Mouse (Mus musculus): ENCODE measurements around the gene Qrich1. TPM values are rescaled to one million over a fixed set of nuclear protein-coding genes. Genes with fewer than 3 reads are reported as not detected.

Qrich1 gene
- 169 to 180 TPM (median 176 TPM) in 3 replicates for total RNA-seq (2017)

DNA sequence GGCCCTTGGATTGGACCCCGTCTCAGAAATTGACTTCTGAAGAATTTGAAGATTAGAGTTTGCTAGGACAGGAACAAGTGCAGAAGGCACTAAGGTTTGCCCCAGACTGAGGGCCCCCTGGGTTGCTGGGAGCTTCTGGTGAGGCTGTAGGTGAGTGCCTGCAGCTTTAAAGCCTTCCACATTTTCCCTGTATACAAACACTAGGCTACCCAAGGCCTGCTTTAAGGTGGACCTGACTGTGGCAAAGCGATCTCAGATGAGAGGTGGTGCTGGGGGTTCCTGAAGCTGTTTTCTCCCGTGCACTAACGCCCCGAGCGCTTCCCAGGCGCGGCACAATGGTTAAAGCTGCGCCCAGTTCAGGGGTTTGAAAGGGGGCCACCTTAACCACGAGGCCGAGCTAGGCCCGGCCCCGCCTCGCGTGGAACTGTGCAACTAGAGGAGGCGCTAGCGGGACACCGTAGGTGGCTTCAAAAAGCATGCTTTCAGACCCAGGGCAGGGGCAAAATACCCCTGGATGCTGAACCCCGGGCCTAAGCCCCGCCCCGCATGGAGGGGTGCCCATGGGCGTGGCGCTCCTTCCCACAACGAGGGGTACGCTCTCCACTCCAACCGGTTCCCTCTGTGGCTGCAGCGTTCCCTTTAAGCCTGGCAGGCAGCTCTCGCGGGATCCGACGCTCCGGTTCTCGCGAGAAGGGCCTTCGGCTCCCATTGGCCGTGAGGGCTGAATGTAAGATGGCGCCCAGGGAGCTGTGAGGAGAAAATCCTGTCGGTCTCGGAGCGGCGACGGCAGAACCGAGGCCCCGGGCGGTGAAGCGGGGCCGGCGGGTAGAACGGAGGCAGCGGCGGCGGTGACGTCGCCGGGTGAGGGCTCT lies at the start of gene Qrich1:
Qrich1 (plus strand) TSS at position 427 of the 872 bp plus-strand sequence.
- ATAC-seq (replicated peaks; ENCODE audit: insufficient number of reproducible peaks, low FRiP score, low TSS enrichment, poor library complexity, severe bottlenecking), result peak; percentile 92

DNA sequence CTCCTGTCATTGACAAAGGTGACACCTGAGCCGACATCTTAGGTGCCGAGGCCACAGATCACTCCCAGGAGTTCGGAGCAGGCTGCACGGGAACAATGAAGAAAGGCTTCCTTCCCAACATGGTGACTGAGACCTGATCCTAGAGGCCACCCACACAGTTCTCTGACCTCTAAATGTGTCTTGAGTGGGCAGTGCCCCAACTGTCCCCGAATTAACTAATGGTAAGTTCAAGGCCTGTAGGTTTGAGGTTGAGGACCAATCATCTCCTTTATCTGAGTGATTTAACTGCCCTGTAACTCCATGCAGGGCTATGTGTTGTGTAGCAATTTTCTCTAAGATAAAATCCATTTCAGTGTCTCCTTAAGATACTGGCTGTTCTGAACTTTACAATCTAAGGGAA lies 47.2 kb upstream of the Qrich1 start:
- no peak for ATAC-seq (replicated peaks; ENCODE audit: insufficient number of reproducible peaks, low FRiP score, low TSS enrichment, poor library complexity, severe bottlenecking)

- no peak for ATAC-seq (replicated peaks; ENCODE audit: insufficient number of reproducible peaks, low FRiP score, low TSS enrichment, poor library complexity, severe bottlenecking)
Observed at GRCm38 (mm10) chr9:108469845-108470244, 46.8 kb upstream of the Qrich1 start.

DNA sequence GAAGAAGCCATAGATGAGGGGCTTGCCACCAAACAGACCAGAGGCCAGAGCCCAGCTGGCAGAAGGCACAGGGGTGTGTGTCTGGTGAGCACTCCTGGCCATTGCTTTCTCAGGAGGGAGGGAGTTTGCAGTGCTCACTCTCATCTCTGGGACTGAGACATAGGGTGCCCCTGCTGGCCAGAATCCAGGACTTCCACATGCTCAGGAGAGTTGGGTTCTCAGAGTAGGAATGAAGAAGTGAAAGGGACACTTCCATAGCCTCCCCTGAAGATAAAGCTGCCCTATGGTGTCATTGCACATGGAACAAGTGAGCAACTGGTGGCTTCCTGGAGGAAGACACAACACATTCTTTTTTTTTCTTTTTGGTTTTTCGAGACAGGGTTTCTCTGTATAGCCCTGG lies 42.1 kb upstream of the Qrich1 start:
- no peak for ATAC-seq (replicated peaks; ENCODE audit: insufficient number of reproducible peaks, low FRiP score, low TSS enrichment, poor library complexity, severe bottlenecking)

DNA sequence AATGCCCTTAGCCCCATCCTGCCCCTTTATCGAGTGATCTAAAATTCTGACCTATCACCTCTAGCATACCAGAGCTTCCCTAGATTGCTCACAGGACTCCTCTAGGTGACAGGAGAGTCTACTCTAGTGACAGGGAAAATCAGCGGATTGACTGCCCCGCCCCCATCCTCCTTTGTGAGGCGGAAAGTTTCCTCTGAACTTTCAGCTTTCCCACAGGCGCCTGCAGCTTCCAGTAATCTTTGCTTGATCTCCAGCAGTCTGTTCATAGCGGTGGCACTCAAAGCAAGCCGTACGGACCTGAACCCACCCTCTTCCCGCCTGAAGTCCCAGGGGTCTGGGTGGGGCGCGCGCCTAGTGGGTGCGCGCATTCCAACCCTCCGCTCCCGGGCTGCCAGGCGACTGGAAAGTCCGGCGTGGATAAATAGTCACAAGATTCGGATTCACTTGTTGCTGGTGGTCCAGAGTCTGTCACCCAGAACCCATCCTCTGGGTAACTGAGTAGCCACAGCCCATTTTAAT lies 37.9 kb upstream of the Qrich1 start:
- no peak for ATAC-seq (replicated peaks; ENCODE audit: insufficient number of reproducible peaks, low FRiP score, low TSS enrichment, poor library complexity, severe bottlenecking)

DNA sequence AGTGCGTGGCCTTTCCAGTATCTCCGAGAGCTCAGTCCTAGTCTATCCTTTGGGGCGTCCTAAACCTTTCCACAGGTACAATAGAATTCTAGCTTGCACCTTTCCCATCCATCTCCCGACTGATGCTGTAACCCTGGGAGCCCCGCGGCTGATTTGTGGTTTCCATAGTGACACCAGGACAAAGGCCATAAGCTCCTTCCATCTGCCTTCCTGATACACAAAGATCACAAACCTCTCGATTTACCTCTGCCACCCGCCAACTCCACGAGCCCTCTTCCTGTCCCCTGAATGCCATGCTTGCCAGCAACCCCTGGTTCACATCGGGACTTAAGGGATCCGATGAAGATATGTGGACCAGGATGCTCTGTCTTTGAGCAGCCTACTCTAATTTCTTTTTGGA lies 37.4 kb upstream of the Qrich1 start:
- ATAC-seq (replicated peaks; ENCODE audit: insufficient number of reproducible peaks, low FRiP score, low TSS enrichment, poor library complexity, severe bottlenecking), result no peak

GRCm38 (mm10) chr9:108479721-108480351 lies 36.8 kb upstream of the Qrich1 start, which contains the start of gene Lamb2:
Gene Lamb2, plus strand, starts transcription at chr9:108479736.
- ATAC-seq (replicated peaks; ENCODE audit: insufficient number of reproducible peaks, low FRiP score, low TSS enrichment, poor library complexity, severe bottlenecking), result no peak

- ATAC-seq (replicated peaks; ENCODE audit: insufficient number of reproducible peaks, low FRiP score, low TSS enrichment, poor library complexity, severe bottlenecking), result no peak
Observed at GRCm38 (mm10) chr9:108480813-108481519, 35.6 kb upstream of the Qrich1 start.

DNA sequence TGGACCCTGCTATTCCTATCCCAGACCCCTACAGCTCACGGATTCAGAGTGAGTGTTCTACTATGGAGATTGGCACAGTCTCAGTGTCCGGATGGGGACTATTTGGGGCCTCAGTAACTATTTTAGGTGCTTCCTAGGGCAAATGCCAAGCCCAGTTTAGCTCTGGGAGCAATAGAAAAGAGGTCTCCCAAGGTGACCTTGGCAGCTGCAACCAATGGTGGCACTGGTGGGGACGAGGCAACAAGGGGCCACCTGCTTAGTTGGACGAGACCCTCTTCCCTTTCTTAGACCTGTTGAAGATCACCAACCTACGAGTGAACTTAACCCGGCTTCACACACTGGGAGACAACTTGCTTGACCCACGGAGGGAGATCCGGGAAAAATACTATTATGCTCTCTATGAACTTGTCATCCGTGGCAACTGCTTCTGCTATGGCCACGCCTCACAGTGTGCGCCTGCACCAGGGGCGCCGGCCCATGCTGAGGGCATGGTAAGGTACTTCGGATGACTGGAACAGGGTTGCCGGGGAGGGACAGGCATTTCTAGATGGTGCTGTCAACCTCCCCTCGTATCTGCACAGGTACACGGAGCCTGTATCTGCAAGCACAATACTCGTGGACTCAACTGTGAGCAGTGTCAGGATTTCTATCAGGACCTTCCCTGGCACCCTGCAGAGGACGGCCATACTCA lies 34.9 kb upstream of the Qrich1 start:
- ATAC-seq (replicated peaks; ENCODE audit: insufficient number of reproducible peaks, low FRiP score, low TSS enrichment, poor library complexity, severe bottlenecking), result no peak

DNA sequence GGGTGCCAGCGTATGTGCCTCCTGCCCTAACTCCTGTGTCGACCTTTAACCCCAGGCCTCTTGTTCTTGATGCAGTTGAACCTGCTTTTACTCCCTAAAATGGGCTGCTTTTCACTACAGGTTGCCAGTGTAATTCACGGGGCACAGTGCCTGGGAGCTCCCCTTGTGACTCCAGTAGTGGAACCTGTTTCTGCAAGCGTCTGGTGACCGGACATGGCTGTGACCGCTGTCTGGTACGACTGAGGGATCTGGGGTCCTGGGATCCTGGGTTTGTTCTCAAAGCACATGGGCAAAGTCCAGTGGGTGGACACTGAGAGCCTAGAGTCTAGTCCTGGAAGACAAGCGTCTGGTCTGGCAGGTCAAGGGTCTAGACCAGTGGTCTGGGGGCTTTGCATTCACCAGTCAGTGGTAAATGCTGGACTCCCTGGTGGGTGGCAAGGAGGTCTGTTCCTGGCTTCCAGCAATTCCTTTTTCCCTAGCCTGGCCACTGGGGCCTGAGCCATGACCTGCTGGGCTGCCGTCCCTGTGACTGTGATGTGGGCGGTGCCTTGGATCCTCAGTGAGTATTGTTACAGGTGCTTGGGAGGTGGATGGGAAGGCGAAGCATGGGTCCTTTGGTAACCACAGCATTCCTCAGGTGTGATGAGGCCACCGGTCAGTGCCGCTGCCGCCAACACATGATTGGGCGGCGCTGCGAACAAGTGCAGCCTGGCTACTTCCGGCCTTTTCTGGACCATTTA lies 33.4 kb upstream of the Qrich1 start:
- ATAC-seq (replicated peaks; ENCODE audit: insufficient number of reproducible peaks, low FRiP score, low TSS enrichment, poor library complexity, severe bottlenecking), result no peak

- ATAC-seq (replicated peaks; ENCODE audit: insufficient number of reproducible peaks, low FRiP score, low TSS enrichment, poor library complexity, severe bottlenecking), result no peak
Observed at GRCm38 (mm10) chr9:108484021-108484420, 32.6 kb upstream of the Qrich1 start.

GRCm38 (mm10) chr9:108485301-108485875 lies 31.2 kb upstream of the Qrich1 start:
- no peak for ATAC-seq (replicated peaks; ENCODE audit: insufficient number of reproducible peaks, low FRiP score, low TSS enrichment, poor library complexity, severe bottlenecking)

GRCm38 (mm10) chr9:108486973-108487530 lies 29.6 kb upstream of the Qrich1 start:
- no peak for ATAC-seq (replicated peaks; ENCODE audit: insufficient number of reproducible peaks, low FRiP score, low TSS enrichment, poor library complexity, severe bottlenecking)

DNA sequence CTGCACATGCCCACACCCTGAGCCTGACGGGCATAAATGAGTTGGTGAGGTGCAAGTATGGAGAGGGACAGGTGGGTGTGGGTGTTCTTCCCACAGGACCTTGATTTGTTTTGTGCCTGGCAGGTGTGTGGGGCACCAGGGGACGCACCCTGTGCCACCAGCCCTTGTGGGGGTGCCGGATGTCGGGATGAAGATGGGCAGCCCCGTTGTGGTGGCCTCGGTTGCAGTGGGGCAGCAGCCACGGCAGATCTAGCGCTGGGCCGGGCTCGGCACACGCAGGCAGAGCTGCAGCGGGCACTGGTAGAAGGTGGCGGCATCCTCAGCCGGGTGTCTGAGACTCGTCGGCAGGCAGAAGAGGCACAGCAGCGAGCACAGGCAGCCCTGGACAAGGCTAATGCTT lies 28.2 kb upstream of the Qrich1 start:
- ATAC-seq (replicated peaks; ENCODE audit: insufficient number of reproducible peaks, low FRiP score, low TSS enrichment, poor library complexity, severe bottlenecking), result no peak

DNA sequence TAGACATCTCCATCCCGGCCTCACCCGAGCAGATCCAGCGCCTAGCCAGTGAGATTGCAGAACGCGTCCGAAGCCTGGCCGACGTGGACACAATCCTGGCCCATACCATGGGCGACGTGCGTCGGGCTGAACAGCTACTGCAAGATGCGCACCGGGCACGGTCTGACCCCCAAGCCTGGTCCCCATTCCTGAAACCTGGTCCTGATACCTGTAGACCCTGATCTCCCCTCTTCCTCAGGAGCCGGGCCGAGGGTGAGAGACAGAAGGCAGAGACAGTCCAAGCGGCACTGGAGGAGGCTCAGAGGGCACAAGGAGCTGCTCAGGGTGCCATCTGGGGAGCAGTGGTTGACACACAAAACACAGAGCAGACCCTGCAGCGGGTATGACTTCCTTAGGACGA lies 27.4 kb upstream of the Qrich1 start:
- no peak for ATAC-seq (replicated peaks; ENCODE audit: insufficient number of reproducible peaks, low FRiP score, low TSS enrichment, poor library complexity, severe bottlenecking)

- no peak; the same call in 1 of the 2 replicates for ATAC-seq (replicated peaks; ENCODE audit: insufficient number of reproducible peaks, low FRiP score, low TSS enrichment, poor library complexity, severe bottlenecking)
Observed at GRCm38 (mm10) chr9:108489702-108490558, 26.7 kb upstream of the Qrich1 start.

Data from monocyte, adult 5-6 weeks (primary cell).